Mouse (Mus musculus): Measurements from ENCODE around the gene Rusc1.

DNA sequence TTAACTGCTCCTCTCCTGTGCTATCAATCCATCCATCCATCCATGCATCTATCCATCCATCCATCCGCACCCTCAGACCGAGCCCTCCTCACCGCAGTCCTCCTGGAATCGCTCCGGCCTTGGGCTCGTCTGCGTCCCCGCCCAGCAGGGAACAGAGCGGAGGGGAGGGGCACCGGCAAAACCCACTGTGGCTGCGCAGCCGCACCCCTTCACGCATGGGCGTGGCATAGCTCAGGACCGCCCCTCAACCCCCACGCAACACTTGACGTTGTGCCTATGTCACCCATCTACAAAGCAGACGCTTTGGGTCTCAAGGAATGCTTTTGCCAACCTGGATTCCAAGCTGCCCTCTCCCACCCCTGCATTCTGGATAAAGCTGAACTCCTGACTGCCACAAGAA, at the start of gene Rusc1:
- TF ChIP-seq CTCF (conservative IDR thresholded peaks at IDR 0.05; ENCODE audit: low read length) (no peak), POU5F1 (IDR thresholded peaks at IDR 0.05; ENCODE audit: borderline replicate concordance, low read length) (no peak)

All from E14TG2a.4 (cell line).